Mouse (Mus musculus) cerebellum, adult 2 months (tissue): ENCODE data around the gene Pbx1.

Source experiments
- CTCF ChIP-seq: fragments of 200-500 bp; IDR thresholded peaks from 2 replicates; pipeline ENCODE4 v1.5.1; 2011; ENCODE audit warnings: low read depth, mild to moderate bottlenecking, control low read depth, low read length, moderate library complexity, borderline replicate concordance; ENCODE audit not compliant: insufficient read depth
- POLR2A ChIP-seq: fragments of 200-500 bp; IDR thresholded peaks from 2 replicates; pipeline ENCODE4 v1.6.1; 2011; ENCODE audit warnings: low read length, control low read depth, borderline replicate concordance; ENCODE audit not compliant: insufficient read depth

DNA sequence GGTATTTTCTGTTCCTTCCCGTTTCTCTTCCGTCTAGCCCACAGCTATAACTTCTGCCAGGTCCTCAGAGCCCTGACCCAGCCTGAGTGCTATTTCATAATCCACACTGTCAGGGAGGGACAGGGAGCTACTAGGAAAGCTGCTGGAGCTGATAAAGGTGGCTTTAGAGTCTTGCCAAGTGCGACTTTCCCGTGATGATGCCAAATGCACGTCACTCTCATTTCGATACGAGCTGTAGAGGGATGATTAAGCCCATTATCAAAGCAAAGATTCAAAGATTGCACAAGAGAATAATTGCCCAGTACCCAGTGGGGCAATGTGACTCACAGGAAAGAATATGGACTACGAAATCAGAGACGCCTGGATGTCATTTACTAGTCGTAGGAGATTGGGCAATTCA lies 69.6 kb downstream of the Pbx1 start:
- TF ChIP-seq CTCF (no peak), POLR2A (no peak)
